Mouse (Mus musculus): ENCODE data around the gene Gm8297. TPM values are rescaled to one million over a fixed set of nuclear protein-coding genes. Genes with fewer than 3 reads are reported as not detected.

The Gm8297 gene
- not detected for polyA plus RNA-seq (2014; fragmentation: Illumina TruSeq; extraction: RNeasy Lipid Tissue Mini Kit (QIAGEN cat#74804); ENCODE audit: insufficient read depth, low read depth, low replicate concordance)

DNA sequence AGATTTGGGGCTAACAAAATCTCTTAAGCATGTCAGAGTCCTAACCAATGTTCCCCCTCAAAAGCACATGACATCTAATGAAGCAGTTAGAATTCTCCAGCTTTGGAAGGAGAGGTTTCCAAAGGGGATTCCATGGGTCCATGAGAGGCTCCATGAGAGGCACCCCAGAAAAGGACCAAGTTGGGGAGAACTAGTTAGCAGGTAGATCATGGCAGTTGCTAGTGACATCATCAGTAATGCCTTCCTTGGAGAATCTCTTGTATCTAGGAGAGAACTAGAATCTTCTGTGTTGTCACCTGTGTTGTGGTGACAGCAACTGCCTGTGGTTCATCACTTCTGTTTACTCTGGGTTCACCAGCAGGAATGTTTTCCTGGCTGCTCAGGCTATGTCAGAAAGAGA lies at the start of gene Gm8297:
Gene Gm8297 (plus strand): TSS at position 301 of the 400 bp plus-strand sequence.

DNA sequence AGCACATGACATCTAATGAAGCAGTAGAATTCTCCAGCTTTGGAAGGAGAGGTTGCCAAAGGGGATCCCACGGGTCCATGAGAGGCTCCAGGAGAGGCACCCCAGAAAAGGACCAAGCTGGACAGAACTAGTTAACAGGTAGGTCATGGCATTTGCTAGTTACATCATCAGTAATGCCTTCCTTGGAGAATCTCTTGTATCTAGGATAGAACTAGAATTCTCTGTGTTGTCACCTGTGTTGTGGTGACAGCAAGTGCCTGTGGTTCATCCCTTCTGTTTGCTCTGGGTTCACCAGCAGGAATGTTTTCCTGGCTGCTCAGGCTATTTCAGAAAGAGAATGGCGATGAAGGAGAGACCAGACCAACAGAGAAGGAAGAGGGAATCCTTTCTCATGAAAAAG lies 31.9 kb downstream of the Gm8297 start, which contains the start of gene Gm3298:
Gene Gm3298 (plus strand): TSS at position 301 of the 400 bp plus-strand sequence.

Other genes with a start within 250 kb of the Gm8297 start
- not detected for gene Gm9602, start 207.6 kb upstream of the Gm8297 start, polyA plus RNA-seq (2014; fragmentation: Illumina TruSeq; extraction: RNeasy Lipid Tissue Mini Kit (QIAGEN cat#74804); ENCODE audit: insufficient read depth, low read depth, low replicate concordance)
- gene Gm3269, start 145.8 kb upstream of the Gm8297 start, polyA plus RNA-seq (2014; fragmentation: Illumina TruSeq; extraction: RNeasy Lipid Tissue Mini Kit (QIAGEN cat#74804); ENCODE audit: insufficient read depth, low read depth, low replicate concordance) = not detected
- gene Gm3264, start 128.4 kb upstream of the Gm8297 start, polyA plus RNA-seq (2014; fragmentation: Illumina TruSeq; extraction: RNeasy Lipid Tissue Mini Kit (QIAGEN cat#74804); ENCODE audit: insufficient read depth, low read depth, low replicate concordance) = not detected
- not detected for gene Gm3278, start 91.5 kb upstream of the Gm8297 start, polyA plus RNA-seq (2014; fragmentation: Illumina TruSeq; extraction: RNeasy Lipid Tissue Mini Kit (QIAGEN cat#74804); ENCODE audit: insufficient read depth, low read depth, low replicate concordance)
- gene Gm3298, start 32.0 kb downstream of the Gm8297 start, polyA plus RNA-seq (2014; fragmentation: Illumina TruSeq; extraction: RNeasy Lipid Tissue Mini Kit (QIAGEN cat#74804); ENCODE audit: insufficient read depth, low read depth, low replicate concordance) = not detected
- not detected for gene 4930555G01Rik, start 66.7 kb downstream of the Gm8297 start, polyA plus RNA-seq (2014; fragmentation: Illumina TruSeq; extraction: RNeasy Lipid Tissue Mini Kit (QIAGEN cat#74804); ENCODE audit: insufficient read depth, low read depth, low replicate concordance)
- gene Gm8281, start 87.1 kb downstream of the Gm8297 start, polyA plus RNA-seq (2014; fragmentation: Illumina TruSeq; extraction: RNeasy Lipid Tissue Mini Kit (QIAGEN cat#74804); ENCODE audit: insufficient read depth, low read depth, low replicate concordance) = not detected
- not detected for gene Gm8279, start 147.6 kb downstream of the Gm8297 start, polyA plus RNA-seq (2014; fragmentation: Illumina TruSeq; extraction: RNeasy Lipid Tissue Mini Kit (QIAGEN cat#74804); ENCODE audit: insufficient read depth, low read depth, low replicate concordance)
- not detected for gene Gm3317, start 180.6 kb downstream of the Gm8297 start, polyA plus RNA-seq (2014; fragmentation: Illumina TruSeq; extraction: RNeasy Lipid Tissue Mini Kit (QIAGEN cat#74804); ENCODE audit: insufficient read depth, low read depth, low replicate concordance)
- not detected for gene Gm8271, start 201.9 kb downstream of the Gm8297 start, polyA plus RNA-seq (2014; fragmentation: Illumina TruSeq; extraction: RNeasy Lipid Tissue Mini Kit (QIAGEN cat#74804); ENCODE audit: insufficient read depth, low read depth, low replicate concordance)

Data from lung, adult 10 weeks (tissue).